Mouse (Mus musculus): ENCODE measurements around the gene Ndel1. TPM values are rescaled to one million over a fixed set of nuclear protein-coding genes. Genes with fewer than 3 reads are reported as not detected.

The Ndel1 gene
- polyA plus RNA-seq, 1 experiment from 2014 or later = 96.3 TPM

GRCm38 (mm10) chr11:68896247-68896646 is 24.6 kb upstream of the Ndel1 start:
- no peaks in the 10 kb centered on the region for H3K9me3 ChIP-seq (ENCODE audit: low read length)
- no peak overlapping the region for H3K4me2 ChIP-seq (replicated peaks; ENCODE audit: low read depth, low read length)
- no peaks in the 10 kb centered on the region for H3K36me3 ChIP-seq (ENCODE audit: insufficient read depth, low read length)
- H3K4me3 ChIP-seq (ENCODE audit: low read length) = no peak overlapping the region
- no peak for ATAC-seq (ENCODE audit: low FRiP score, low TSS enrichment)
- 94% methylated on average over 5 of the region's 5 CpGs for WGBS
- no peak overlapping the region for H3K27ac ChIP-seq (ENCODE audit: low read length)
- H3K4me1 ChIP-seq (ENCODE audit: insufficient read depth, low read length) = 0 out of 2 replicates have a peak, but pooled peaks cover 3% of the 10 kb centered on the region
- H3K9ac ChIP-seq (replicated peaks; ENCODE audit: low read length) = no peak overlapping the region
- no peaks in the 10 kb centered on the region for H3K27me3 ChIP-seq (ENCODE audit: insufficient read depth, low read length)

- 65% methylated on average over 12 of the region's 12 CpGs for WGBS
- H3K27me3 ChIP-seq (ENCODE audit: insufficient read depth, low read length) = no peaks in the 10 kb centered on the region
- no peak overlapping the region for H3K4me3 ChIP-seq (ENCODE audit: low read length)
- no peak overlapping the region for H3K4me2 ChIP-seq (replicated peaks; ENCODE audit: low read depth, low read length)
- no peaks in the 10 kb centered on the region for H3K36me3 ChIP-seq (ENCODE audit: insufficient read depth, low read length)
- H3K9ac ChIP-seq (replicated peaks; ENCODE audit: low read length) = no peak overlapping the region
- no peak overlapping the region for H3K27ac ChIP-seq (ENCODE audit: low read length)
- H3K4me1 ChIP-seq (ENCODE audit: insufficient read depth, low read length) = 0 out of 2 replicates have a peak, but pooled peaks cover 3% of the 10 kb centered on the region
- no peak for ATAC-seq (ENCODE audit: low FRiP score, low TSS enrichment)
- H3K9me3 ChIP-seq (ENCODE audit: low read length) = no peaks in the 10 kb centered on the region
Measured at GRCm38 (mm10) chr11:68893911-68894464, 22.3 kb upstream of the Ndel1 start.

- 0 out of 2 replicates have a peak, but pooled peaks cover 3% of the 10 kb centered on the region for H3K4me1 ChIP-seq (ENCODE audit: insufficient read depth, low read length)
- no peak overlapping the region for H3K4me3 ChIP-seq (ENCODE audit: low read length)
- H3K27me3 ChIP-seq (ENCODE audit: insufficient read depth, low read length) = no peaks in the 10 kb centered on the region
- no peak overlapping the region for H3K4me2 ChIP-seq (replicated peaks; ENCODE audit: low read depth, low read length)
- ATAC-seq (ENCODE audit: low FRiP score, low TSS enrichment) = no peak
- WGBS = 64% methylated on average over 14 of the region's 15 CpGs
- H3K36me3 ChIP-seq (ENCODE audit: insufficient read depth, low read length) = no peaks in the 10 kb centered on the region
- peak overlapping the region; percentile 16; the same call in 1 of the 2 replicates for H3K9ac ChIP-seq (replicated peaks; ENCODE audit: low read length)
- H3K27ac ChIP-seq (ENCODE audit: low read length) = peak overlapping the region; percentile 50
- no peaks in the 10 kb centered on the region for H3K9me3 ChIP-seq (ENCODE audit: low read length)
Measured at GRCm38 (mm10) chr11:68892233-68892832, 20.7 kb upstream of the Ndel1 start.

GRCm38 (mm10) chr11:68891823-68892222 is 20.2 kb upstream of the Ndel1 start:
- no peak overlapping the region for H3K4me3 ChIP-seq (ENCODE audit: low read length)
- 78% methylated on average over 5 of the region's 5 CpGs for WGBS

GRCm38 (mm10) chr11:68890625-68891024 is 19.0 kb upstream of the Ndel1 start:
- Histone ChIP-seq H3K27me3 (ENCODE audit: insufficient read depth, low read length) (no peaks in the 10 kb centered on the region), H3K36me3 (ENCODE audit: insufficient read depth, low read length) (no peaks in the 10 kb centered on the region), H3K4me1 (ENCODE audit: insufficient read depth, low read length) (0 out of 2 replicates have a peak, but pooled peaks cover 3% of the 10 kb centered on the region), H3K9me3 (ENCODE audit: low read length) (no peaks in the 10 kb centered on the region), H3K9ac (replicated peaks; ENCODE audit: low read length) (no peak overlapping the region), H3K4me3 (ENCODE audit: low read length) (no peak overlapping the region), H3K4me2 (replicated peaks; ENCODE audit: low read depth, low read length) (no peak overlapping the region), H3K27ac (ENCODE audit: low read length) (no peak overlapping the region)
- no peak for ATAC-seq (ENCODE audit: low FRiP score, low TSS enrichment)
- 43% methylated on average over 2 of the region's 2 CpGs for WGBS

More at GRCm38 (mm10) chr11:68891823-68892222, 20.2 kb upstream of the Ndel1 start:
- Histone ChIP-seq H3K9me3 (ENCODE audit: low read length) (no peaks in the 10 kb centered on the region), H3K27ac (ENCODE audit: low read length) (no peak overlapping the region), H3K4me1 (ENCODE audit: insufficient read depth, low read length) (0 out of 2 replicates have a peak, but pooled peaks cover 3% of the 10 kb centered on the region), H3K36me3 (ENCODE audit: insufficient read depth, low read length) (no peaks in the 10 kb centered on the region), H3K27me3 (ENCODE audit: insufficient read depth, low read length) (no peaks in the 10 kb centered on the region), H3K9ac (replicated peaks; ENCODE audit: low read length) (0 out of 2 replicates have a peak overlapping the region, but pooled peaks have one; percentile 16), H3K4me2 (replicated peaks; ENCODE audit: low read depth, low read length) (no peak overlapping the region)
- ATAC-seq (ENCODE audit: low FRiP score, low TSS enrichment) = no peak

GRCm38 (mm10) chr11:68888653-68889052 is 17.0 kb upstream of the Ndel1 start:
- 56% methylated on average over 2 of the region's 2 CpGs for WGBS

GRCm38 (mm10) chr11:68888253-68888652 is 16.6 kb upstream of the Ndel1 start, which contains the start of gene Rnf222:
Rnf222 (plus strand) TSS chr11:68888553.
- Histone ChIP-seq H3K9me3 (ENCODE audit: low read length) (no peaks in the 10 kb centered on the region), H3K4me1 (ENCODE audit: insufficient read depth, low read length) (0 out of 2 replicates have a peak, but pooled peaks cover 3% of the 10 kb centered on the region), H3K4me3 (ENCODE audit: low read length) (no peak within 1 kb of the TSS), H3K9ac (replicated peaks; ENCODE audit: low read length) (no peak within 1 kb of the TSS), H3K27me3 (ENCODE audit: insufficient read depth, low read length) (no peaks in the 10 kb centered on the region), H3K27ac (ENCODE audit: low read length) (no peak within 1 kb of the TSS), H3K4me2 (replicated peaks; ENCODE audit: low read depth, low read length) (no peak within 1 kb of the TSS), H3K36me3 (ENCODE audit: insufficient read depth, low read length) (no peaks in the 10 kb centered on the region)
- 34% methylated on average over 6 of the region's 6 CpGs for WGBS
- no peak for ATAC-seq (ENCODE audit: low FRiP score, low TSS enrichment)

More at GRCm38 (mm10) chr11:68888653-68889052, 17.0 kb upstream of the Ndel1 start:
- no peaks in the 10 kb centered on the region for H3K9me3 ChIP-seq (ENCODE audit: low read length)
- H3K27me3 ChIP-seq (ENCODE audit: insufficient read depth, low read length) = no peaks in the 10 kb centered on the region
- H3K4me2 ChIP-seq (replicated peaks; ENCODE audit: low read depth, low read length) = no peak overlapping the region
- ATAC-seq (ENCODE audit: low FRiP score, low TSS enrichment) = no peak
- H3K27ac ChIP-seq (ENCODE audit: low read length) = no peak overlapping the region
- H3K4me3 ChIP-seq (ENCODE audit: low read length) = no peak overlapping the region
- H3K4me1 ChIP-seq (ENCODE audit: insufficient read depth, low read length) = 0 out of 2 replicates have a peak, but pooled peaks cover 3% of the 10 kb centered on the region
- H3K36me3 ChIP-seq (ENCODE audit: insufficient read depth, low read length) = no peaks in the 10 kb centered on the region
- H3K9ac ChIP-seq (replicated peaks; ENCODE audit: low read length) = no peak overlapping the region

GRCm38 (mm10) chr11:68886091-68886490 is 14.4 kb upstream of the Ndel1 start:
- H3K27ac ChIP-seq (ENCODE audit: low read length) = no peak overlapping the region
- no peaks in the 10 kb centered on the region for H3K4me1 ChIP-seq (ENCODE audit: insufficient read depth, low read length)
- H3K9ac ChIP-seq (replicated peaks; ENCODE audit: low read length) = no peak overlapping the region
- H3K27me3 ChIP-seq (ENCODE audit: insufficient read depth, low read length) = no peaks in the 10 kb centered on the region
- WGBS = 84% methylated on average over 5 of the region's 5 CpGs
- H3K9me3 ChIP-seq (ENCODE audit: low read length) = no peaks in the 10 kb centered on the region
- H3K4me3 ChIP-seq (ENCODE audit: low read length) = no peak overlapping the region
- H3K36me3 ChIP-seq (ENCODE audit: insufficient read depth, low read length) = no peaks in the 10 kb centered on the region
- no peak for ATAC-seq (ENCODE audit: low FRiP score, low TSS enrichment)
- no peak overlapping the region for H3K4me2 ChIP-seq (replicated peaks; ENCODE audit: low read depth, low read length)

GRCm38 (mm10) chr11:68884368-68884767 is 12.7 kb upstream of the Ndel1 start:
- 72% methylated on average over 5 of the region's 5 CpGs for WGBS
- Histone ChIP-seq H3K4me1 (ENCODE audit: insufficient read depth, low read length) (no peaks in the 10 kb centered on the region), H3K27ac (ENCODE audit: low read length) (no peak overlapping the region), H3K27me3 (ENCODE audit: insufficient read depth, low read length) (no peaks in the 10 kb centered on the region), H3K9me3 (ENCODE audit: low read length) (no peaks in the 10 kb centered on the region), H3K9ac (replicated peaks; ENCODE audit: low read length) (no peak overlapping the region), H3K4me2 (replicated peaks; ENCODE audit: low read depth, low read length) (no peak overlapping the region), H3K36me3 (ENCODE audit: insufficient read depth, low read length) (no peaks in the 10 kb centered on the region), H3K4me3 (ENCODE audit: low read length) (no peak overlapping the region)
- no peak for ATAC-seq (ENCODE audit: low FRiP score, low TSS enrichment)

GRCm38 (mm10) chr11:68883843-68884242 is 12.2 kb upstream of the Ndel1 start:
- no peaks in the 10 kb centered on the region for H3K9me3 ChIP-seq (ENCODE audit: low read length)
- WGBS = 88% methylated on average over 2 of the region's 2 CpGs

More at GRCm38 (mm10) chr11:68883843-68884242, 12.2 kb upstream of the Ndel1 start:
- Histone ChIP-seq H3K36me3 (ENCODE audit: insufficient read depth, low read length) (no peaks in the 10 kb centered on the region), H3K27ac (ENCODE audit: low read length) (no peak overlapping the region), H3K4me2 (replicated peaks; ENCODE audit: low read depth, low read length) (no peak overlapping the region), H3K4me3 (ENCODE audit: low read length) (no peak overlapping the region), H3K9ac (replicated peaks; ENCODE audit: low read length) (no peak overlapping the region), H3K27me3 (ENCODE audit: insufficient read depth, low read length) (no peaks in the 10 kb centered on the region), H3K4me1 (ENCODE audit: insufficient read depth, low read length) (no peaks in the 10 kb centered on the region)
- no peak for ATAC-seq (ENCODE audit: low FRiP score, low TSS enrichment)
